Mouse (Mus musculus) left cerebral cortex, postnatal 36 days (tissue): ENCODE results near the gene Adnp. TPM values are rescaled to one million over a fixed set of nuclear protein-coding genes. Genes with fewer than 3 reads are reported as not detected.

Experiments
- DNase-seq, 2 experiments: peaks; one replicate each; pipeline ENCODE4 v3.0.0; 2021 to 2022; ENCODE audit warnings: low spot score in 2 of 2, mixed read lengths in 1 of 2
- intact Hi-C: fragments of 180-260 bp; cut with DNase I; formaldehyde crosslinking; loops from one replicate; pipeline ENCODE4 v1.15.1; 2025
- total RNA-seq, 2 experiments: library from RNA; stranded (reverse); gene quantifications; 2 replicates each; pipeline ENCODE4 v1.2.3; 2021

Gene Adnp
- total RNA-seq = 10 to 100 TPM; 80.9 to 85.3 TPM

DNA sequence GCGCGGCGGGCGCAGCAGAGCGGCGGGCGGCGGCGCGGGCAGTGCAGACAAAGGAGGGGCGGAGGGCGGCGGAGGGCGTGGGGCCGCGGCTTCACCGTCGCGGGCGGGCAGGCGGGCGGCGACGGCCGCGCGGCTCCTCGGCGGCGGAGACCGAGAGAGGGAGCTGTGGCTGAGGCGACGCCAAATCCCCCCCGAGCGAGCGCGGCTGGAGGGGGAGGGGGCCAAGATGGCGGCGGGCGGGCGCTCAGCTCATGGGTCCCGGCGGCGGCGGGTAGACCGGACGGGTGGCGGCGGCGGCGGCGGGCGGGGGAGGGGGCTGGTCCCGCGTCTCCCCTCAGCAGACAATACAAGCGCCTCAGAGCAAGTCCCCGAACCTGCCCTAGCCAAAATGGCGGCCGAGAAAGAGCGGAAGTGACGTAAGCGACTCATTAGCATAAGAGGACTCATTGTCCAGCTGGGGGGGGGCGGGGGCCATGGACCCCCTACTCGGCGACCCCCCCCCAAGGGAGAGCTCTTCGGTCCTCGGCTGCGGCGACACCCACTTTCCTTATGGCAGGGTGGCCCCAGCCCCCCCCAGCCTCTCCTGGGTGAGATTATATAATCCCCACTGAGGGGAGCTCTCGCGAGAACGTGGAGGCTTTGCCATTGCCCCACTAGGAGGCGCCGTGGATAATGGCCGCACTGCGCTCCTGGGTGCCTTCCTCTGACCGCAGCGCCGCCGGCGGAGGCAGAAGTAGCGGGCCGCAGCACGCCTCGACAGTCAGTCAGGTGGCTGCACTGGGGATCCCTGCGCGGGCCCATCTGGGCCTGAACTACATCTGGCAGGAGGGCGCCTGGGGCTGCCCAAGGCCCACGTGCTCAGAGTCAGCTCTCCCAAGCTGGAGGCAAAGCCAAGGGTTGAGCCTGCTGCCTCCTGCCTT, at the start of gene Adnp:
Gene Adnp, minus strand, starts transcription at position 388 of the 920 bp plus-strand sequence.
- DNase-seq = peak; percentile 93
- intact Hi-C loops = no loop called here

GRCm38 (mm10) chr2:168256506-168256905, 49.6 kb upstream of the Adnp start:
- intact Hi-C loops = no loop called here
- no peak for DNase-seq

DNA sequence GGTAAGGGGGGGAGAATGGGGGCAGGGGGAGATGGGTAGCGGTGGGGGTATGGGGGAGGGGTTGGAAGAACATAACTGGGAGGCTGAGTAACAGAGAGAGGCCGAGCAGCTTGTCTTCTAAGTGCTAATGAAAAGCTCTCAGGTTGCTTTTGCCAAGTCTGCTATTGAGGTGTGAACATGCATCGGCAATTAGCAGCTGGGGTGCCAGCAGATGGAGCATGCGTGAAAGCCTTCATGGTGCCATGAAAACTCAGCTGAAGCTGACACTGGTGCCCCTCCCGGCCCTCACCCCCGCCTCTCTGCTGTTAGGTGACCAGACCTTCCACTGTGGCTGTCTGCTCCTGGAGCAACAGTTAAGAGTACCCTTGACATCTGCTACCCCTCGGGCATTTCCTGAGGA, 46.9 kb upstream of the Adnp start:
- DNase-seq = peak; percentile 33 to 40
- intact Hi-C loops = no loop called here

DNA sequence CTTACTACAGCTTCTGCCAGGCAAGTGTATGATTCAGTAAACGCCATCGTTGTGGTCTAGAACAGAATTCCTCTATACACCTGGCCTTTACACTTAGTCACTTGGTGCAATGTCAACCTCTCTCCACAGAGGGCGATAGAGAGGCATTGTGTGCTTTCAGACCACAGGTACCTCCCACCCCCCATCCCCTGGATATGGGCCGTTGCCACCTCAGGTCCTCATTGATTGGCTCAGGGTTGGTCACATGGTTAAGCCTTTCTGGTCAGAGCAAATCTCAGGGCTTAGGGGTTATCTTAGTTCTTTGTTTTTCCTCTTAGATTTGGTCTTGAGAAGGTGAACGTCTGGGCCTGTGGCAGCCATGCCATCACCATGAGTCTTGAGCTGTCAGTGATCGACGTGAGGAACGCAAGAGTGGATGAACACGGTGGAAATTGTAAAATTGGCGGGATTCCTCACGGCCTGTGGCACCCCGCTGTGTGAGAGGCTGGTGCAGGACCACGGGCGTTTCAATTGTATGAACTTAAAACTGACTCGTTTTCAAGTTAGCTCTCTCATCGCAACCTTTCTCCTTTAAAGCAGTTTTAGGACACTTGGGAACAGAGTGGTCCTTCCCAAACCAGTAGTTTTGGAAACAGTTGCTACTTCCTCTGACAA, 45.9 kb upstream of the Adnp start:
- intact Hi-C loops = no loop called here
- DNase-seq = no peak

- peak; percentile 75 to 84 for DNase-seq
- intact Hi-C loops = loop anchor here (1.0 kb wide), 2 partner anchors 195 to 378 kb away; no protein-coding TSS in a partner anchor
Measured at GRCm38 (mm10) chr2:168250270-168250669, 43.4 kb upstream of the Adnp start.

- no peak for DNase-seq
- intact Hi-C loops = no loop called here
Measured at GRCm38 (mm10) chr2:168248856-168249245, 41.9 kb upstream of the Adnp start.

- DNase-seq = no peak
- intact Hi-C loops = no loop called here
Measured at GRCm38 (mm10) chr2:168248167-168248855, 41.4 kb upstream of the Adnp start.

DNA sequence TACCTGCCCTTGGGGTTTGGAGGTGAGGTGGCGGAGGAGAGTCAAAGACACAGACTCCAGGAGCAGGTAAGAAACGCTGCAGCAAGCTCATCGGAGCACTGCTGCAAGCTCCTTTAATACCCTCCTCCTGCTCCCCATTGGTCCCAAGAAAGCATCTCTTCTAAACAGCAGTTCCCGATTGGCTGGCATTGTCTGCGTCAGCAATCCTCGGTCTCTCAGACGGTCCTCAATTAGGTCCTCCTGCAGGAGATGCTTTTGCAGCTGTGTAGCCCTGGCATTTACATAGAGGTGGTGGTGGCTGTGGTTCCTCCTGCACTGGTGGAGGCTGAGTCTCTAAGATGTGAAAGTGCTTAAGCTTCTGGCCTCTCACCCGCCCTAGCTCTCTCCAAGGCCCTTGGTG, 38.7 kb upstream of the Adnp start:
- intact Hi-C loops = no loop called here
- DNase-seq = no peak

- no peak for DNase-seq
- intact Hi-C loops = no loop called here
Measured at GRCm38 (mm10) chr2:168243278-168243677, 36.4 kb upstream of the Adnp start.

DNA sequence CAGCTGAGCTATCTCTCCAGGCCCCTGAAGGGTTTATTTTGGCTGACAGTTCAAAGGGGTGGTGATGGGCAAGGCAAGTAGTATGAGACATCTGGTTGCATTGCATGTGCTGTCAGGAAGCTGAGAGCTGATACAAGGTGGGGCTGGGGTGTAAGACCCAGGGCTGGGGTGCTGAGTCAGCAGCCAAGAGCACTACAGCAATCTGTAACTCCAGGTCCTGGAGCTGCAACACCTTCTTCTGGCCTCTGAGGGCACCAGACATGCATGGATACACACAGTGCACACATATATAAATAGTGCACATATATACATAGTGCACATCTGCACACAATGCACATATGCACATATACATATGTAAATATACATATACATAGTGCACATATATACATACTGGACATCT, 35.9 kb upstream of the Adnp start:
- no peak for DNase-seq
- intact Hi-C loops = no loop called here

DNA sequence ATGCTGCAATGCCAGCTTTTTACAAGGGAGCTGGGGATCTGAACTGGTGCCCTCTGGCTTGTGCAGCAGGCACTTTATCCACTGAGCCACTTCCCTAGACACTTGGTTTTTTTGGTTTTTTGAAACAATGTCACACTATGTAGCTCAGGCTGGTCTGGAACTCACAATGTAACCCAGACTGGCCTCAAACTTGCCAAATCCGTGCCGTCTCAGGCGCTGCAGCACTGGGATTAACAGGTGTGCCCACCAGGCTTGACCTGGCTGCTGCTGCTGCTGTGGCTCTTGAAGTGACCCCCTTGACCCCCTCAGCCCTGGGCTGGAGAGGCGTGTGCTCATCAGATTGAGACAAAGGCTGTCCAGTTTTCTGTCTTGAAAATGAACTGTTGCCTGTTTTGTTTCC, 31.4 kb upstream of the Adnp start:
- intact Hi-C loops = no loop called here
- DNase-seq = no peak

DNA sequence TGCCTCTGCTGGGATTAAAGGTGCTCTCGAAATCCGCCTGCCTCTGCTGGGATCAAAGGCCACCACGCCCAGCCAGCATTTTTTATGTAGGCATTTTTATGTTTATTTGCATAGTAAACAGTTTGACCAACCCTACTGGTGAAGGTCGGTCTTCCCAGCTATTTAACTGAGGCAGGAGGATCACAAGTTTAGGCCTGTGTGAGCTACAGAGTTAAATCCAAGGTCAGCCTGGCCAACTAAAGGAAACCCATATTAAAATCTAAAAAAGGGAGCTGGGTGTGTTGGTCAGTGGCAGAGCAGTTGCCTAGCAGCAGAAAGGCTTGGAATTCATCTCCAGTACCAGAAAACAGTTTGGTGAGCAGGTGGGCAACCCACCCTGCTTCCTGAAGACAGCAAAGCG, 26.4 kb upstream of the Adnp start:
- DNase-seq = no peak
- intact Hi-C loops = no loop called here

- intact Hi-C loops = no loop called here
- DNase-seq = no peak
Measured at GRCm38 (mm10) chr2:168231471-168231829, 24.5 kb upstream of the Adnp start.

DNA sequence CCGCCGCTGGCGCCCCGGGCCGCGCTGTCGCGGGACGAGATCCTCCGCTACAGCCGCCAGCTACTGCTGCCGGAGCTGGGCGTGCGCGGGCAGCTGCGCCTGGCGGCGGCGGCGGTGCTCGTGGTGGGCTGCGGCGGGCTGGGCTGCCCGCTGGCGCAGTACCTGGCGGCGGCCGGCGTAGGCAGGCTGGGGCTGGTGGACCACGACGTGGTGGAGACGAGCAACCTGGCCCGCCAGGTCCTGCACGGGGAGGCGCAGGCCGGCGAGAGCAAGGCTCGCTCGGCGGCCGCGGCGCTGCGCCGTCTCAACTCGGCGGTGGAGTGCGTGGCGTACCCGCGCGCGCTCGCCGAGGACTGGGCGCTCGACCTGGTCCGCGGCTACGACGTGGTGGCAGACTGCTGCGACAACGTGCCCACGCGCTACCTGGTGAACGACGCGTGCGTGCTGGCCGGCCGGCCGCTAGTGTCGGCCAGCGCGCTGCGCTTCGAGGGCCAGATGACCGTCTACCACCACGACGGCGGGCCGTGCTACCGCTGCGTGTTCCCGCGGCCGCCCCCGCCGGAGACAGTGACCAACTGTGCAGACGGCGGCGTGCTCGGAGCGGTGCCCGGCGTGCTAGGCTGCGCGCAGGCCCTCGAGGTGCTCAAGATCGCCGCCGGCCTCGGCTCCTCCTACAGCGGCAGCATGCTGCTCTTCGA, 24.0 kb upstream of the Adnp start:
- intact Hi-C loops = no loop called here

DNA sequence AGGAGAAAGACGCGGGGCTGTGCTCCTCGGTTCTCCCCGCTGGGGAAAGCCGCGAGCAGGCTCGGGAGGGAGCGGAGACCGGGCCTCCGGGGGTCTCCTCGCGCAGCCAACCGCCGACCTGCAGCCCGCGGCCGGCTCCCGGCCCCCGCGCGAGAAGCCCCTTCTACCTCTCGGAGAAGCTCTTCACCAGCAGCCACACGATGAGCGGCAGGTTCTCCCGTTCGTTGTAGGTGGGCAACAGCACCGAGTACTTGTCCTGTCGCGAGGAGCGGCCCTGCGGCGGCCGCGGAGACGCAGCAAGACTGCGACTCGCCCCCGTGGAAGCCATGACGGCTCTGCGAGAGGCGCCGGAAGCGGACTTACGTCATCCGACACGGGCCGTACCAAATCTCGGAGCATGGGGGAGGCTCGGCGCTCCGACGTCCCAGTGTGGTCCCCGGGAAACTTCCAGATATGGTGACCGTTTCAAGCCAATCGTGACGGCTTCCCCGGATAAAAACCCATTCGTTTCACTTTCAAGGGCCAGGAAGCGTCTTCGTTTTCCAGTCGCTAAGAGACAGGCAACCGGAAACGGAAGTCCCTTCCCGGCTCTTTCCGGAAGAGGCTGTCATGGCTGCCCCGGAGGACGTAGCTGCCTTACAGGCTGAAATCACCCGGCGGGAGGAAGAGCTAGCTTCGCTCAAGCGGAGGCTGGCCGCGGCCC, 23.3 kb upstream of the Adnp start, which contains the start of the genes Gm20716, Dpm1 and Mocs3:
Gene Gm20716, minus strand, starts transcription at position 339 of the 703 bp plus-strand sequence.
Gene Dpm1, minus strand, starts transcription at position 566 of the 703 bp plus-strand sequence.
Gene Mocs3, plus strand, starts transcription at position 597 of the 703 bp plus-strand sequence.
- peak; percentile 93 to 94 for DNase-seq
- intact Hi-C loops = no loop called here

More for the DNA sequence above, 24.0 kb upstream of the Adnp start:
- peak; percentile 35 to 63 for DNase-seq

DNA sequence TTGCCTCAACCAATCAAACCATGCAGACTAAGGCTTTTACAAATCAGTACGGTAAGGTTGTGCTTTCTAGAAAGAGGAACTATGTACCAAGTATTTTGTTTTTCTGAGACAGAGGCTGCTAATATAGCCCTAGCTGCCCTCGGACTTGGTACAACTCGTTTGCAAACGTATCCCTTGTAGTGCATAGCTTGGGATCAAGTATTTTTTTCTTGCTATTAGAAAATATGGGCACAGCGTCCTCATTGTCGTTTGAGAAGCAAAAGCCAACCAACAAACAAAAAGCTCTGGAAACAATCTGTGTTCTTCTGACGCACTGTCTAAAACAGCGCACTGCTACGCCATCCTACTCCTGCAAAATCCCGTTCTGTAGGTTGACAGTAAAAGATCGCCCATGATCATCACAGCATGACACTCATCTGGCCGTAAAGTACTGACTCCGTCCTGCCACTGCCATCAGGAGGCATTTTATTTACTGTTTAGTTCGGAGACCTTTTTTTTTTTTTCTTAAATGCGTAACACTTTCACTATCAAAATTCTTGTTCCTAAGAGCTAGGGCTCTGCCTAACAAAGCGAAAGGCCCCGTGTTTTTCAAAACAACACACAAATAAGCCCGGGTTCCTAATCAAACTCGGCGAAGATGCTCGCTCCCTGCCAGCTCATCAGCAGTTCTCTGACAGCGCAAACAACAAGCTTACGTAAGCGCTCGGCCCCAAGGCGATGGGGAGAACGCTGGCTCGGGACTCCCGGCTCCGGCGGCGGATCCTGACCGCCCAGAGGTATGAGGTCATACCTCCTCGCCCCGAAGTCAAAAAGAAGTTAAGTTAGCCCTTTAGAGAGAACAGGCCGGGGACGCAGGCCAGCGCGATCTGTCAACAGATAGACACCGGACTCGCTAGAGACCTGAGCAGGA, 22.5 kb upstream of the Adnp start:
- peak; percentile 49 to 53 for DNase-seq
- intact Hi-C loops = no loop called here

- intact Hi-C loops = no loop called here
- no peak for DNase-seq
Measured at GRCm38 (mm10) chr2:168223326-168223725, 16.4 kb upstream of the Adnp start.

GRCm38 (mm10) chr2:168213788-168214397, 7.0 kb upstream of the Adnp start:
- DNase-seq = no peak
- intact Hi-C loops = no loop called here
